Mouse (Mus musculus) thymus, adult 2 months (tissue): ENCODE measurements around the gene Mfsd10. TPM values are rescaled to one million over a fixed set of nuclear protein-coding genes. Genes with fewer than 3 reads are reported as not detected.

Experiments used
- DNase-seq: peaks from one replicate; pipeline ENCODE4 v3.0.0; 2021
- H3K27ac ChIP-seq: fragments of 200-500 bp; 2 replicates; pipeline ENCODE4 v1.5.1; 2012; ENCODE audit warnings: low read length, control low read depth; ENCODE audit not compliant: control insufficient read depth, insufficient read depth
- H3K27me3 ChIP-seq: fragments of 200-500 bp; 2 replicates; pipeline ENCODE4 v1.6.1; 2012; ENCODE audit warnings: mild to moderate bottlenecking, low read length, moderate library complexity, mixed read lengths; ENCODE audit not compliant: control insufficient read depth, insufficient read depth
- H3K36me3 ChIP-seq: fragments of 200-500 bp; 2 replicates; pipeline ENCODE4 v1.6.1; 2012; ENCODE audit warnings: mild to moderate bottlenecking, low read length, moderate library complexity; ENCODE audit not compliant: control insufficient read depth, insufficient read depth
- H3K4me1 ChIP-seq: fragments of 200-500 bp; replicated peaks from 2 replicates; pipeline ENCODE4 v1.6.1; 2012; ENCODE audit warnings: low read length; ENCODE audit not compliant: control insufficient read depth, insufficient read depth
- H3K4me3 ChIP-seq: fragments of 200-500 bp; 2 replicates; pipeline ENCODE4 v1.5.1; 2012; ENCODE audit warnings: mild to moderate bottlenecking, low read length, control low read depth, moderate library complexity; ENCODE audit not compliant: control insufficient read depth, insufficient read depth
- CTCF ChIP-seq: fragments of 200-500 bp; IDR thresholded peaks from 2 replicates; pipeline ENCODE4 v1.5.1; 2012; ENCODE audit warnings: mild to moderate bottlenecking, control low read depth, low read length, moderate library complexity, borderline replicate concordance; ENCODE audit not compliant: control insufficient read depth, poor library complexity, insufficient read depth; ENCODE audit errors: extremely low read depth
- POLR2A ChIP-seq: fragments of 200-500 bp; IDR thresholded peaks from 2 replicates; pipeline ENCODE4 v1.6.1; 2012; ENCODE audit warnings: mild to moderate bottlenecking, low read length, control low read depth, moderate library complexity; ENCODE audit not compliant: control insufficient read depth, poor library complexity, insufficient read depth; ENCODE audit errors: extremely low read depth
- WGBS: fragments of 180-500 bp; shearing (Covaris S2); methylation state at CpG from one replicate; pipeline ENCODE4 v1.1.7; 2018; 5-methylcytosine and 5-hydroxymethylcytosine counted together
- polyA plus RNA-seq: library from polyadenylated mRNA; depleted of rRNA; stranded (reverse); fragments of >200 nt; gene quantifications from 2 replicates; pipeline ENCODE4 v1.2.3, GENCODE M21; 2012

Mfsd10 gene
- polyA plus RNA-seq, 1 experiment: 217 TPM

DNA sequence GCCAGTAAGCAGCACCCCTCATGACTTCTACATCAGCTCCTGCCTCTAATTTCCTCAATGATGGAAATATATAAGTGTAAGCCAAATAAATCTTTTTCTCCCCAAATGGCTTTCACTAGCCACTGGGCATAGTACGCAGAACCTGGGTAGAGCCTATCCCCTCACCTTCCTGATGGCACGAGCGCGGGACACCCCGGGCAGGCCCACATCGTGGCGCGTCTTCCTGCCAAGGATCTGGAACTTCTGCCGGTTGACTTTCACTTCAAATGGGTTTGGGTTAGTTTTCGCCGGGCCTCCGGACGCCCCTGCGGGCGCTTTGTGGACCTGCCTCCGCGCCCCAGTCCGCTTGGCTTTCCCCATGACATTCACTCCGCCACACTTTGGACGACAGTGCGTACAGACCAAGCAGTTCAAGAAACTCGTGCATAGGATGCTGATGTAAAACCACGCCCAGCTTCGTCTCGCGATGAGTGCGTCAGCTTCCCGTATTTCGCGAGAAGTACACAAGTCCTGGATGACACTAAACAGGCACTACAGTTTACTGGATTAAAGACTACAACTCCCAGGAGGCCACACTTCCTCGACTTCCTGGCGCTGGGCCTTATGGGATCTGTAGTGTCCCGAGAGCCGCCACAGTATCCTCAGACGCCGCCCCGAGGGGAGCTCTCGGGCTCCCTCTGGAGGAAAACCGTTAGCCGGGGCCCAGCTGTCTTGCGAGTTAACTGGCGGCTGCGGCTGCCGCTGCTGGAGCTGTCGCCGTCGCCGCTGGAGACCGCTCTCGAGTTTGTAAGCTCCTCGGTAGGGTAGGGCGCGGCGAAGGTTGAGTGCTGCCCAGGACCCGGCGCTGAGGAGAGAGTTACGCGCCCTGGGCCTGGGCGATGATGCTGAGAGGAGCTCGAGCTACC lies 22.9 kb upstream of the Mfsd10 start, which contains the start of the genes Nop14 and Grk4:
TSS of gene Nop14 (minus strand) at position 463 of the 905 bp plus-strand sequence.
TSS of gene Grk4 (plus strand) at position 694 of the 905 bp plus-strand sequence.
- Histone ChIP-seq H3K36me3 (peaks cover 10% of the 10 kb centered on the region), H3K4me1 (peaks cover 5% of the 10 kb centered on the region), H3K27ac (peak within 1 kb of the TSS; percentile 38), H3K4me3 (peak within 1 kb of the TSS; percentile 71), H3K27me3 (no peaks in the 10 kb centered on the region)
- under 1% methylated on average over 60 of the region's 60 CpGs for WGBS
- peak; percentile 99 for DNase-seq
- peak; percentile 91 for TF ChIP-seq CTCF
- TF ChIP-seq POLR2A: peak; percentile 47

DNA sequence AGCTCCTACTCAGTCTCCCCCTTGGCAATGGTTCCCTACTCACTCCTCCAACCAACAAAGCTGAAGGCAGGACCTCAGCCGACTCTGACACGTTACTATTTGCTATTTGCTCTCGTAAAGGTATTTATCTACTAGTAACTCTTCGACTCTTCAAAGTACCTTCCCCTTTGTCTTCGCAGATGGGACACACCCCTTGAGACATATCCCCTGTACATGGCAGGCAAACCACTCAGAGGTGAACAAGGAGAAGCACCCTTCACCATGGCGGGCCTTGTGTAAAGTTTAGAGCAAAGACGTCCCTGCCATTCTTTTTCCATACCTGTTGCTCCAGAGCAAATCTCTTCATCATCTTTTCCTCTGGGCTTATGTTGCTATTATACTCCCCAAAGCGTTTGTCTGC lies 20.5 kb upstream of the Mfsd10 start:
- H3K36me3 ChIP-seq: peaks cover 34% of the 10 kb centered on the region
- no peak overlapping the region for H3K4me3 ChIP-seq
- 95% methylated on average over 8 of the region's 8 CpGs for WGBS
- H3K27me3 ChIP-seq: no peaks in the 10 kb centered on the region
- H3K27ac ChIP-seq: no peak overlapping the region
- no peak for DNase-seq
- peaks cover 5% of the 10 kb centered on the region for H3K4me1 ChIP-seq
- TF ChIP-seq CTCF (no peak), POLR2A (no peak)

DNA sequence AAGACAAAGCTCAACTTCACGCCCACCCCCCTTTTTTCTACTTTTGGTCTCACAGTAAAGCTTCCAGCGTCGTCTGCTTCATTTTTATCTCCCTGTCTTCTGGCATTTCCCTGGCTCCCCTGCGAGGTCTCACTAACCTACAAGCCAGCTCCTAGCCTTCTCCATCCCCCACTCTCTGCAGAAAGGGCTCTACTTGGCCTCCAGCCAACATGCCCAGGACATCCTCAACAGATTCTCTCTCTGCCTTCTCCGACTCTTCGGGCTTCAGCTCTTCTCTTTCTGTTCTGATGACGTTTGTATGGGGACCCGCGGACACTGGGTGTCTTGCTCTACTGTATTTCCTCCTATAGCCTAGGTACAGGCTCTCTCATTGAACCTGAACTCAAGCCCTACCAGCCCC lies 17.9 kb upstream of the Mfsd10 start:
- TF ChIP-seq CTCF: no peak
- TF ChIP-seq POLR2A: no peak

DNA sequence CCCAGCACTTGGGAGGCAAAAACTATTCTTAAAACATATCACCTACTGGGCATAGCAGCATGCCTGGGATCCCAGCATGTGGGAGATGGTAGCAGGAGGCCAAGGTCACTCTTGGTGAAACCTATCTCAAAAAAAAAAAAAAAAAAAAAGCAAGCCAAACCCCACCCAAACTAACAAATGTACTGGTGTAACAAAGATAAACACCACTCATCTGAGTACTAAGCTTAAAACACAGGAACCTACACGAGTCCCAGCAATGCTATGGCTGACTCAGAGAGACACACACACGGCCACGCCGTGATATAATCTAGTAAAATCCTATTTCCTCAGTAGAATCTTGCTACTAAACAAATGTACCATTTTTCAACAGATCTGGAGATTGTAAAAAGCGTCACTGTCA lies 15.9 kb upstream of the Mfsd10 start:
- WGBS: 94% methylated on average over 5 of the region's 5 CpGs
- Histone ChIP-seq H3K27ac (no peak overlapping the region), H3K36me3 (peaks cover 78% of the 10 kb centered on the region), H3K4me3 (no peak overlapping the region), H3K4me1 (no peaks in the 10 kb centered on the region), H3K27me3 (no peaks in the 10 kb centered on the region)
- no peak for DNase-seq
- TF ChIP-seq CTCF: no peak
- TF ChIP-seq POLR2A: no peak

More for the DNA sequence above, 17.9 kb upstream of the Mfsd10 start:
- Histone ChIP-seq H3K36me3 (peaks cover 59% of the 10 kb centered on the region), H3K4me1 (peaks cover 2% of the 10 kb centered on the region; the same call in 1 of the 2 replicates), H3K27ac (no peak overlapping the region), H3K4me3 (no peak overlapping the region), H3K27me3 (no peaks in the 10 kb centered on the region)
- no peak for DNase-seq
- 97% methylated on average over 9 of the region's 9 CpGs for WGBS

DNA sequence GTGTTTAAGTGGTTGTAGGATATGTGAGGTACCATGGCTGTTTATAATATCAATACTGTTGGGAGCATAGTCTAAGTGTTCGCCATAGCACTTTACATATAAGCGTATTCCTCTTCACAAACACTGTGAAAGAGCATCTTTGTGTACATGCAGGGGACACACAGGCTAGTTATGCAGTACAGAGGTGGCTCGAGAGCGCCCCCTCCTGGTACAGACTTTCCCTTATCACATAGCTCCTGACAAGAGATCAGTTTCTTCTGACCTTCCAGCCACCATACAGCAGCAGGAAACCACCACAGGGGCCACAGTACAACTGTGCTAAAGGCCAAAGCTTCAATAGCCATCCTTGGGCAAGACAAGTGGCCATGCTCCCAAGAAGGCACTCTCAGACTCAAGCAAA lies 10.6 kb upstream of the Mfsd10 start:
- 53% methylated on average over 4 of the region's 4 CpGs for WGBS
- Histone ChIP-seq H3K27me3 (no peaks in the 10 kb centered on the region), H3K4me3 (no peak overlapping the region), H3K36me3 (peaks cover 66% of the 10 kb centered on the region), H3K4me1 (no peaks in the 10 kb centered on the region), H3K27ac (no peak overlapping the region)
- peak; percentile 69 for DNase-seq
- TF ChIP-seq POLR2A: no peak
- TF ChIP-seq CTCF: peak; percentile 28; the same call in 1 of the 2 replicates

DNA sequence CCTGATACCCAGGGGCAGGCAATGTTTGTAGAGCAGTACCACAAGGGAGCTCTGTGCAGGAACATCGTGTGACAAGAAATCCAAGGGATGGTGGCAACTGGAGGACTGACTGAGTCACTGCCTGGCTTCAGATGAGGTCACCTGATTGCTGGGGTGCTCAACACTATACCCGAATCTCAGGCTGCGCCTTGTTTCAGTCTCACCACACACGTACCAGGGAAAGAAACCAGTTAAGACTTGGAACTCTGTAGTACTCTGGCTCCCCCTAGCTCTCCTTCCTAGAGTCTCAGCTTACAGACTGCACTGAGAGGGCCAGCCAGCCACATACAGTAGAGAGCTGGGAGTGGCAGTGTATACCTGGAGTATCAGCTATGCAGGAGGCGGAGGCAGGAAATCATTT lies 5.9 kb upstream of the Mfsd10 start:
- TF ChIP-seq CTCF: no peak
- no peak for TF ChIP-seq POLR2A
- Histone ChIP-seq H3K27me3 (no peaks in the 10 kb centered on the region), H3K27ac (no peak overlapping the region), H3K36me3 (peaks cover 22% of the 10 kb centered on the region), H3K4me3 (no peak overlapping the region), H3K4me1 (no peaks in the 10 kb centered on the region)
- 77% methylated on average over 5 of the region's 5 CpGs for WGBS
- peak; percentile 51 for DNase-seq

DNA sequence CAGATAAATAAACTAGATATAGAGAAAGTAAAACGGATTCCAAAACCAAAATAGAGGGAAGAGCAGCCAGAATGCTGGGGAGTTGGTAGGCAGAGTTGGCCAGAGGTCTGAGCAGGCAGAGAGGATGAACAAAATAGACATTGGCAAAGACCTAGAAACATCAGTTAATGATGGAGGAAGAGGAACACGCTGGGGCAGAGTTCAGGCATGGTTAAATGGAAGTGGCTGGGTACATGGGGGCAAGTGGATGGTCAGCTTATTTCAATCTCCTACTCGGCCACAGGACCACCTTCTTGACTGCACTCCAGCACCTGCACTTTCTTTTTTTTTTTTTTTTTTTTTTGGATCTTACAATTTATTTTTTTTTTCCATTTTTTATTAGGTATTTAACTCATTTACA lies 5.0 kb upstream of the Mfsd10 start:
- no peak overlapping the region for H3K27ac ChIP-seq
- no peak for TF ChIP-seq CTCF
- no peak for TF ChIP-seq POLR2A
- no peaks in the 10 kb centered on the region for H3K27me3 ChIP-seq
- WGBS: 95% methylated on average over 3 of the region's 3 CpGs
- no peaks in the 10 kb centered on the region for H3K4me1 ChIP-seq
- peaks cover 16% of the 10 kb centered on the region for H3K36me3 ChIP-seq
- no peak overlapping the region for H3K4me3 ChIP-seq
- no peak for DNase-seq
